Mouse (Mus musculus): ENCODE measurements around the gene Appl1.
A peak's percentile ranks its signal among the peaks of the same experiment; 100 is the strongest.

Appl1 gene

DNA sequence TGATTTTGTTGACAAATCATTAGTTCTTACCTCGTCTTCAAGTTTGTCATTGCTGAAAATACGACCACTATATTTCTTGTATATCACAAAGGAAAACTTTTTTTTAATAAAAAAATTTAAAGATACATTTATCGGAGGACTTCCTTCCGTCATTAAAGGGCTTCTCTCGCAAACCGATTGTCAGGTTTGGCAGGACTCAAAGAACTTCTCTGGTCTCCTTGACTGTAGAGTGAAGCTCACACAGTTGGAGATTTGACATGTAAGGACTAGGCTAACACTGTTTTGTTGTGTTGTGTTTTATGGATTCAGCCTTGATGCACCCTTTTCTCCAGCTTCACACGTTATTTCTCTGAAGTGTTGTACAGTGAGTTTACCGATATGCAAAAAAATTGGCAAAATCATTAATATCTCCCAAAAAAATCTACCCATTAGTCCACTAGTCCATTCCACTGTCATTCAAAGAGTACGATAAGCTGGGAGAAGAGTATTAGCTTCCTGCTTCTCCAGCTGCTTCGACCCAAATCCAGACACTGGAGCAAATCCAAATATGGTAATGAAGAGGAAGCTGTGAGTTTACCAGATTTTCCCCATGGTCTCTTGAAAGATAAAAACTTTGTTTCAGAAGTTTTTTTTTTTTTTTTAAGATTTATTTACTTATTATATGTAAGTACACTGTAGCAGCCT lies at the start of gene Appl1:
TSS of gene Appl1 (minus strand) at position 127 of the 684 bp plus-strand sequence.
- DNase-seq (ENCODE audit: low read depth, low spot score) = no peak

- no peak for DNase-seq (ENCODE audit: low read depth, low spot score)
Measured at GRCm38 (mm10) chr14:27019850-27020249, 48.8 kb upstream of the Appl1 start.

DNA sequence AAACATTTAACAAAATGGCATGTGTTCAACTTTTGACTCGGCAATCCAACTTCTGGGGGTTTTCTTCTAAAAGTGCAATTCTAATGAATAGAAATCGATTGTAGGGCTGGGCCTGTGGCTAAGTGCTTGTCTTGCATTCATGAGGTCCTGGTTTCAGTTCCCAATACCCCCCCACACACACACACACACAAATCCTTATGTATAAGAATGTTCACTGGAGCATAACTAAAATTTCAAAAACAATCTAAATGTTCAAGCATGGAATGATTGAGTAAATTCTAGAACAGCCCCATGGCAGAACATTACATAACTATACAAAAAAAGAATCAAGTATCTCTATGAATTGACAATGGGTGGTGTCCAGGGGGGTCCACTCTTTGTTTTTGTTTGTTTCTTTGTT lies 46.9 kb upstream of the Appl1 start:
- DNase-seq (ENCODE audit: low read depth, low spot score) = no peak

DNA sequence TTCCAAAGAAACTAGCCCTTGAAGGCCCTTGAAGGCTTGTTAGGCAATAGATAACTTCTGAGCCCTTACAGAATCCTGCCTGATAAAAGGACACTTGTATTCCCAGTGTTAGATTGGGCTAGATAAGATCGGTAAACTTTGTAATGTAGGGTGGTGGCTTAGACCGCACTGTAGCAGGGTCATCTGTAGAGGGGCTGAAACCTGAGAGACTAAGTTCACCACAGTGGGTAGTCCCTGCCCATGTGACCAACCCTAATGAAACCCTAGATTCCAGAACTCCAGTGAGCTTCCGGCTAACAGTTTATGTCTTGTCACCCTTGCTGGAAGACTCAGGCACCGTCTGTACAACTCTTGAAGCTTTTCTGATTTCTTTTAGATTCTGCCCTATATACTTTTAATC lies 42.6 kb upstream of the Appl1 start:
- no peak for DNase-seq (ENCODE audit: low read depth, low spot score)

GRCm38 (mm10) chr14:27011561-27011960 lies 40.5 kb upstream of the Appl1 start:
- DNase-seq (ENCODE audit: low read depth, low spot score) = no peak

DNA sequence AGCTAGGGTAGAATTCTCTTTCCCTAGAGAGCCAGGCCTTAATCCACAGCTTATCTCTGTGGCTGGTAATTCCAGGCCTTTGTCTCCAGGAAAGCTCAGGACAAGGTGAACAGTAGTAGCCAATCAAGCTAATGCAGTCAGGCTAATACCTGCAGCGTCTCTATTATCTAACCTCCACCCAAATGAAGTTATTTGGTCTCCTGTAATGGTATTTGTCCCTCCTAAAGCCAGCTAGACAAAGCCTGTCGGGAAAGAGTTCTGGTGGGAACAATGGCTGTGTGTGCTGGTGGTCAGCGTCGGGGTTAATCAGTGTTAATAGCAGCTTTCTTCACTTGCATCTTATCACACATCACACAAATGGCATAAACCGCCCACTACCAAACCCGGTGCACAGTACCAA lies 34.9 kb upstream of the Appl1 start:
- DNase-seq (ENCODE audit: low read depth, low spot score) = no peak

DNA sequence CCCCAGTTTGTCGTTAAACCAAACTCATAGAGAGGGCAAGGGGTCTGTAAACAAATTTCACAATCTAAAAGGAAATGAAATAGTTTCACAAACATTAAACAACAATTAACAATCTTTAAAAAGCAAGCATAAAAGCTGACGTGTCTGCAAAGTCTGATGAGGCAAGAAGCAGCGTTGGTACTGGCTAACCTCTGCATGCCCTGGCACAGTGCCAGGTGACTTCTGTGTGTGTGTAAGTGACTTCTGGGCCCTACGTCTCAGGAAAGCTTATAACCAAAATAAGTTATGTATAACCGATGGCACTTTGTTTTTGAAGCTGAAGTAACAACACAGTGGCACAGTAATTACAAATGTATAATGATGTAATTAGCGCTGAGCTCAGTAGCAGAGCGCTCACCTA lies 33.9 kb upstream of the Appl1 start:
- DNase-seq (ENCODE audit: low read depth, low spot score) = no peak

DNA sequence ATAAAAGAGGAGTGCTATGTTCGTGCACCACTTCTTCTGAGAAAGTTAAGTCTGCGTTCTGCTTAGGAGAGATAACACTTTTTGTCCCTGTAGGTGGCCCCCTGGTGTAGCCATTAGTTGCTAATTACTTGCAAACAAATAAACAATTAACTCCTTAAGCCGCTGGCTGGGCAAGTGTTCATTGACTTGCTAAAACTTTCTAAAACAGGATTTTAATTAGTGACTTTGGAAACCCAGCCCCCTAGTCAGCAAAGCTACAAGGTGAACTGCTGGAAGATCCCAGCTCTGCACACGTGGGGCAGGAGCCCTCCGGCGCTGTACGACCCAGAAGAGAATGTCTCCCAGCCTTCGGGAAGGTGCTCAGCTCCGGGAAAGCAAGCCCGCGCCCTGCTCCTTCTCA lies 29.4 kb upstream of the Appl1 start:
- no peak for DNase-seq (ENCODE audit: low read depth, low spot score)

- no peak for DNase-seq (ENCODE audit: low read depth, low spot score)
Measured at GRCm38 (mm10) chr14:26996257-26996656, 25.2 kb upstream of the Appl1 start.

DNA sequence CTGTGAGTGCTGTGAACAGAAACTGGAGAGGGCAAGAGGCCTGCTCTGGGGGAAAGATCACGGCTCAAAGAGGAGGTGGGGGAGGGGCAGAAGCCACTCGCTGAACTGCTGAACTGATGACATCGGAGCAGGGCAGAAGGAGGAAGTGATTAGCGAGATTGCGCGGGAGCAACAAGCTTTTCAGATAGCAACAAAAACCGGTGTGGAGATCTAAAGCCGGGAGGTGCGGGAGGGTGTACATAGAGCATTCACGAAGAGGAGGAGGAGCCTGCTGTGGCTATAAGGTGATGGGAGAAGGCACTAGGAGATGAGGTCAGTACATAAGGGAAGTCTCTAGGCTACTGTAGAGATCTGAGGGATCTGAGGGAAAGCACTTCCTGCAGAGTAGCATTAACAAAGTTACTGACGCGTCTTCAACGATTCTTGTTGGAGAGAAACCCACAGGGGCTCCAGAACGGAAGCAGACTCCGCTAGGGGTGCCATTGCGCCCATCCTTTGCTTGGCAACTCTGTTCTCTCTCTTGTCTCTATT lies 23.2 kb upstream of the Appl1 start, which contains the start of gene Hesx1:
TSS of gene Hesx1 (plus strand) at position 206 of the 531 bp plus-strand sequence.
- no peak for DNase-seq (ENCODE audit: low read depth, low spot score)

DNA sequence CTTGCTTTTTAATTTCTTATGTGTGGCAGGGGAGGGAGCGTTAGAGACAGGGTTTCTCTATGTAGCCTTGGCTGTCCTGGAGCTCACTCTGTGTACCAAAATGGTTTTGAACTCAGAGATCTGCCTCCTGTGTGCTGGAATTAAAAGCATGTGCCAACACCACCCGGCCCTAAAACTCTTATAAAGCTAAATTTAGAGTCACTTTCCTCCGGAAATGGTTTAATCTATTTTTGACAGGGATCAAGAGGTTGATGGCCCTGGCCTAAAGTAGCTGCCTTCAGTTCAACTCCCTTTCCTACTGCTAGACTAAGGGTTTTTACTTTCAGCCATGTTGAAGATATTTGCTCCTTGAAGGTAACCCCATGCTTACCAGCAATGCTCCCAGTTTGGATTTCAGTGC lies 22.4 kb upstream of the Appl1 start:
- DNase-seq (ENCODE audit: low read depth, low spot score) = no peak

- DNase-seq (ENCODE audit: low read depth, low spot score) = no peak
Measured at GRCm38 (mm10) chr14:26991622-26992021, 20.6 kb upstream of the Appl1 start.

- no peak for DNase-seq (ENCODE audit: low read depth, low spot score)
Measured at GRCm38 (mm10) chr14:26988694-26989093, 17.7 kb upstream of the Appl1 start.

- DNase-seq (ENCODE audit: low read depth, low spot score) = no peak
Measured at GRCm38 (mm10) chr14:26982150-26982530, 11.1 kb upstream of the Appl1 start.

DNA sequence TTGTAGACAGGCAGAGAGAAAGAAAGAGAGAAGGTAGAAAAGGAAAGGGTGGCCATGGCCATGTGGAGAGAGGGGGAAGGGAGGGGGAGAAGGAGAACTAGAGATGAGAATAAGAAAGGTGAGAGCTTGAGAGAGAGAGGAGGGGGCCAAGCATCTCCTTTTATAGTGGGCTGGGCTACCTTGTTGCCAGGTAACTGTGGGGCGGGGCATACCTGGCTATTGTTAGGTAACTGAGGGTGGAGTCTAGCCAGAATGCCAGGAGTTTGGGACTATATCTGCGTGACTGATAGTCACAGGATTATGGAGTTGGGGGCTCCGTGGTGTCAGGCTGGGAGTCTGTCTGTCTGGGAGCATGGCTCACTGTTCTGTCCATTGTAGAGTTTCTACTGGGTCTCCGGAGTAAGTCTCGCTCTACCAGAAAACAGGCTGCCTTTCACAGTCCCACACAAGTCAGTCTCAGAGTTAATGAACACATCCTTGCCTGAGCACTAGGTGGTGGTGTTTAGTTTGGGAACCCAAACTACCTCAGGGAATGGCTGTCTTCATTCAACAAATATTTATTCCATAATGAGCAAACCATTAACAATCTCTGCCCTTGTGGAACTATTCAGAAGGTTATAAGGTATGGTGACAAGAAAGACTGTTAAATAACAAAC lies 10.6 kb upstream of the Appl1 start:
- DNase-seq (ENCODE audit: low read depth, low spot score) = no peak

GRCm38 (mm10) chr14:26981021-26981420 lies 10.0 kb upstream of the Appl1 start:
- DNase-seq (ENCODE audit: low read depth, low spot score) = no peak

GRCm38 (mm10) chr14:26979808-26980207 lies 8.8 kb upstream of the Appl1 start:
- no peak for DNase-seq (ENCODE audit: low read depth, low spot score)

DNA sequence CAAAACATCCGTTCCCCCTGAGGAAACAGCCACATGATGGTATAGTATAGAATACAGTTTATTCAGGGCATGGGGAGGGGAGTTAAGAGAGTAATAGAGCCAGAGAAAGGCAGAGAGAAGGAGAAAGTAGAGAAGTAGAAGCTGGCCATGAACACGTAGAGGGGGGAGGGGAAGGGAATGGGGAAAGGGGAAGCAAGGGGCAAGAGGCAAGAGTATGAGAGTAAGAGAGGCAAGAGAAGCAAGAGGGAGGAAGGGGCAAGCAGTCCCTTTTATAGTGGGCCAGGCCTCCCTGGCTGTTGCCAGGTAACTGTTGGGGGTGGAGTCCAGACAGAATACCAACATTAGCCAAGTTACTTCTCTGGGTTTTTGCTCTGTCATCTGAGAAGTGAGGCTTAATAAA lies 6.5 kb upstream of the Appl1 start:
- DNase-seq (ENCODE audit: low read depth, low spot score) = no peak

DNA sequence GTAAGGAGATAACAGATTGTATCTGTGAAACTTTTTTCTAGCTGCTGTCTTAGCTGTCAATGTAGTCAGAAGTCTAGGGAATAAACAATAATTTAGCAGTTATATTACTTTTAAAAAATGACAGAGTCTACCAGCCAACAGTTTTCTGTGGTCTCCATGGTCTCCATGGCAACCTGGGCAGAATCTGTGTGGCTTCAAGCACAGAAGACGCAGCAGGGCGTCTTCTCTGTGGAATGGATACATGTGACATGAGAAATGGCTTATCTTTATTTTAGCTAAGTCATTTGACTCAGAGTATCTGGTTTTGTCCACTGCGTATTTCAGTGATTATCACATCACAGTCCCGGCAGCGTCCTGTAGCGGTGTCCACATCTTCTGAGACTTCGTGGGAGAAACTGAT lies 5.2 kb upstream of the Appl1 start:
- DNase-seq (ENCODE audit: low read depth, low spot score) = no peak

DNA sequence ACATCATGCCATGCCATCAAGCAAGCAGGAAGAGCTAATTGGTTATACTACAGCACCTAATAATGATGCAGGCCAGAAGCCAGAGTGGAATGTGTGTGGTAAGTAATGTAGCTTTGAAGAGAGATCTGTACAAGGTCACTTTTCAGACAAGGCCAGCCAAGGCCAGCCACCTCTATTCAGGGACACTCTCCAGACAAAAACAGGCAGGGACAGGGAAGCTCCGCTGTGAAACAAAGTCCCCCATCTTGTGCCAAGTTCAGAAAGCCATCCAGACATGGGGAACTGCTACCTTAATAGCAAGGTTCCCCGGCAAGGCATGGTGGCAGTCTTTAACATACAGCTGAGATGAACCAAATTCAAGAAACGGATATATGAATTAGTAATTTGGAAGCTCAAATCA lies 4.5 kb upstream of the Appl1 start:
- no peak for DNase-seq (ENCODE audit: low read depth, low spot score)

DNA sequence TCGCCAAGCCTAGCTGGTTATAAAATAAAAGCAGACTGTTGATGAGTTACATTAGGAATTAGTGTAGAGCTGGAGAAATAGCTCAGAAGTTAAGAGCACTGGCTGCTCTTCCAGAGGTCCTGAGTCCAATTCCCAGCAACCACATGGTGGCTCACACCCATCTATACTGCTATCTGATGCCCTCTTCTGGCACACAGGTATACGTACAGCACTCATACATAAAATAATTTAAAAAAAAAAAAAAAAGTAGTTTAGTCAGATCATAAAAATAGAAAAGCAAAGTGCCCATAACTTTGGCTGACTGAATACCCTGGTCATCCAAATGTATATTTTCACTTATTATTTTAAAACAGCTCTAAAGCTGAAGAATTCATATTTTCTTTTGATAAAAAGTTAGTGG lies 2.1 kb upstream of the Appl1 start:
- DNase-seq (ENCODE audit: low read depth, low spot score) = no peak

DNA sequence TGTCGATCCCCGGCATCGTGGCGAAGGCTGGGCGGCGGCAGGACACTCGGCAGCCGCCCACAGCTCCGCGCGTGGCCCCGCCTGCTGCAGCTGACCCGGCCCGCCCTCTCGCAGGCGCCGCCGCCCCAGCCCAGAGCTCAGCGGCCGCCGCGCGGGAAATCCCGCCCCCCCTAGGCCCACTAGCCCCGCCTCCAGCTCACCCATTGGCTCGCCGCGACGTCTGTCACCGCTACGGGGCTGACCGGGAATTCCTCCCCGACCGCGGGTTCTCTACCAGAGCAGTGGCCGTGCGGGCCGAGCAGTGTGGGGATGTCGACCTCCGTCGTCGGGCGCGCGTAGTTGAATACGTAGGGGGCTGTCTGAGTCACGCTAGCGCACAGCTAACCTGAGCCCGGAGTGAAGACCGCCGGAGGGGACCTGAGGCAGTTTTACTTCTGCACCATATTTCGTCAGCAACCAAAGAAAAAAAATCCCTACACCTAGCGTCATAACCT lies 546 bp downstream of the Appl1 start:
- peak; percentile 92 for DNase-seq (ENCODE audit: low read depth, low spot score)

GRCm38 (mm10) chr14:26969856-26970407 lies 1.1 kb downstream of the Appl1 start:
- DNase-seq (ENCODE audit: low read depth, low spot score) = peak; percentile 57

Measured in retina, postnatal 7 days (tissue).